Mouse (Mus musculus) lung, postnatal 0 days (tissue): ENCODE measurements at regions not wholly inside any gene's neighbourhood (a gene's known extent, or its start where the extent isn't known, plus 50 kb on each side); places are given as distances from the start of the nearest gene placed in this dataset.

Experiments used
- CTCF ChIP-seq: IDR thresholded peaks from 2 replicates; pipeline ENCODE4 v1.5.1; 2016; ENCODE audit warnings: antibody characterized with exemption, mild to moderate bottlenecking
- EP300 ChIP-seq: IDR thresholded peaks from 2 replicates; pipeline ENCODE4 v1.6.1; 2016; ENCODE audit warnings: antibody characterized with exemption, mild to moderate bottlenecking, control low read depth

DNA sequence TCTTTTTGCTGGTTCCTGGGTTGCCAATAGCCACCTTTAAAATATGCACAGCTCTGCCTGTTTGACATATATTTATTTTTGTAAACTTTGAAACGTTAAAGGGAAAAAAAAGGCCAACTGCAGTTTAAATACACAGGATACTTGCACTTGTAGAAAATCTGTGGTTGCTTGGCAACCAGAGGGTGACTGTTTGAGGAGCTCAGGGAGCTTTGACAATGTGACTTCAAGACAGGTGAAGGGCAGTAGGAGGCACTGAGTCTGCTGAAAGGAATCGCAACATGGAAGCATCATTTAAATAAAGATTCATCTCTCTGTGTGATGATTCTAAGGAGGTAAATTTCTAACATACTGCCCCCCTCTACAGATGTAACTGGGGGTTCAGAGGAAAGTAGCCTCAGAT is 315.7 kb downstream of the Lrriq3 start:
- TF ChIP-seq CTCF = no peak
- TF ChIP-seq EP300 = no peak
